Mouse (Mus musculus) heart, adult 2 months (tissue): ENCODE measurements around the gene Nlgn3.

Source experiments
- CTCF ChIP-seq: fragments of 200-600 bp; IDR thresholded peaks from 2 replicates; pipeline ENCODE4 v1.8.1; 2022; ENCODE audit warnings: antibody characterized with exemption, mild to moderate bottlenecking, moderate library complexity
- EP300 ChIP-seq: fragments of 200-500 bp; IDR thresholded peaks from 2 replicates; pipeline ENCODE4 v1.6.1; 2011; ENCODE audit warnings: low read depth, low read length, control low read depth; ENCODE audit not compliant: insufficient read depth
- POLR2A ChIP-seq: fragments of 200-500 bp; IDR thresholded peaks from 2 replicates; pipeline ENCODE4 v1.6.1; 2011; ENCODE audit warnings: mild to moderate bottlenecking, low read depth, low read length, control low read depth; ENCODE audit not compliant: insufficient read depth

- no peak for TF ChIP-seq POLR2A
- TF ChIP-seq CTCF = no peak
- no peak for TF ChIP-seq EP300
Measured at GRCm38 (mm10) chrX:101325989-101326899, 27.3 kb downstream of the Nlgn3 start.
